Mouse (Mus musculus) thymus, adult 18-20 months (tissue): Measurements from ENCODE around the gene Acsl4.

Experiments
- DNase-seq, 2 experiments: peaks; one replicate each; pipeline ENCODE4 v3.0.0; 2022; ENCODE audit warnings: mixed read lengths in 2 of 2

The Acsl4 gene

DNA sequence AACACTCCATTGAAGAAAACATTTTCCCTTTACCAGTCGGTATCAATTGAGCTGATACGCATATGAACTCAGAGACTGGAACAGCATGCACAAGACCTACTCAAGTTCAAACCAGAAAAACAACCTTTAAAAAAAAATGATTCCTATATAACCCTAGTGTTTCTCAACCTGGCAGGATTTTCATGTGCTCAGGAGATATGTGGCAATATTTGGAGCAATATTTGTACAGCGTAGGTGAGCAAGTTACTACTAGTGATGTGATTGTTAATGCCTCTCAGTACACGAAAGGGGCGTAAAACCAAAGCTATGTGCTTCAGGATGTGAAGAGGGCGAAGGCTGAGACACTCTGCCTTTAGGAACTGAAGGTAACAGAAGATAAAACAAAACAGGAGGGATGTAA, 54.1 kb downstream of the Acsl4 start:
- DNase-seq, result no peak

DNA sequence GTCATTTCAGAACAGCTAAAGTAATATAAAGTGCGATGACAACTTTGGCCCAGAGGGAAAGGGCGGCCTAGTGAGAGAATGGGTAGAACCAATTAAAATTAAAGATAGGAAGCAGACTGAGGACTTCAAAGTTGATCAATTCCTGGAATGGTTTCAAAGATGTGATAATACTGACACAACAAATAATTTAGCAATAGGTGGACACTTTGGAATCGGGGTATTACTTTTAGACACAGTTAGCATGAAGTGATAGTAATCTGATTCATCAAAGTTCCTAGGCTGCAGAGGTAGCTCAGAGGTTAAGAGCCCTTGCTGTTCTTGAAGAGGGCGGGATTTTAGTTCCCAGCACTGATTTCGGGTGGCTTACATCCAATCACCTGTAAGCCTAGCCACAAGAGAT, 54.8 kb downstream of the Acsl4 start:
- no peak for DNase-seq

DNA sequence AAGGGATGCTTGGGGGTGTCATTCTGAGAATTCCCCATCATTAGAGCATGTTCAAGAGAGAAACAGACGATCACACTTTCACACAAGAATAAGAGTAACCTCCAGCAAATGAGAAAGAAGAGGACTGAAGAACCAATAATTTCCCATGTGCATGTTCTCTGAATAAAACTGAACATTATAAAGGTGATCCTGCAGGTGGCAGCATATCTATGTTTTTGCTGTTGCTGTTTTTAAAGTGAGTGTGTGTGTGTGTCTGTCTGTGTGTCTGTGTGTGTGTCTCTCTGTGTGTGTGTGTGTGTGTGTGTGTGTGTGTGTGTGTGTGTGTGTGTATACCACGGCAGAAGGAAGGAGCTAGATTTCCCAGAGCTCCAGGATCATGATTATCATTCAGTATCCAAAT, 64.6 kb downstream of the Acsl4 start:
- no peak for DNase-seq

DNA sequence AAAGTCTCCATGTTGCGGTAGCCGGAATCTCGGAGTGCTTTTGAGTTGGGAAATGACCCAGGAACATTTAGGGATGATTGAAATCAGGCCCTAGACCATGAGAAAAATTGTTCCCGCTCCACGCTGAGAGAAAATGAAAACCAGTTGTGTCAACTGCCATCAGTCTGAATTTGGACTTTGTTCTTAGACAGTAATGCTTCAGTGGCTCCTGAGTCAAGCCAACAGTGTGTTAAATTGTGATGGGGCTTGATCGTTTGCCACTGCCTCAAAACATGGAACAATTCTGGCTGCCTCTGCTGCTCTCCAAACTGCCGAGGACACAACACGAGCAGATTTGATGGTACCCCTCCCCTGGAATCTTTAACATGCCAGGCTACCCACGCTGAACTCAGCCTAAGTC, 74.2 kb downstream of the Acsl4 start:
- no peak for DNase-seq

DNA sequence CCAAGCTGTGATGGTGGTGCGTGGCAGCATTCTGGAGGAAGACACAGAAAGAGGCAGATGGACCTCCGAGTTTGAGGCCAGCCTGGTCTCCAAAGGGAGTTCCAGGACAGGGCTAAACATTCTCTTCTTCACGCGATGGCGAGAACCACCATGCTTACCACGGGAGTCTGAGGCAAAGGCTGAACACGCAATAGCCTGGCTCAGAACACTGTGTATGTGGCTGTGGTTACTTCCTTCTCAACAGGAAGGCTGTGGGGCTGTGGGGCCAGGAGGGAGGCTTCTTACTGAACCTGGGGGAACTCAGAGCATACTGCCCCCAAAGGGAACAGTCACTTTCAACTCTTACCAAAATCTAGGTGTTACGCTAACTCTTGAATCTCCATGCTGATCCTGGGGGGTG, 75.1 kb downstream of the Acsl4 start:
- no peak for DNase-seq

DNA sequence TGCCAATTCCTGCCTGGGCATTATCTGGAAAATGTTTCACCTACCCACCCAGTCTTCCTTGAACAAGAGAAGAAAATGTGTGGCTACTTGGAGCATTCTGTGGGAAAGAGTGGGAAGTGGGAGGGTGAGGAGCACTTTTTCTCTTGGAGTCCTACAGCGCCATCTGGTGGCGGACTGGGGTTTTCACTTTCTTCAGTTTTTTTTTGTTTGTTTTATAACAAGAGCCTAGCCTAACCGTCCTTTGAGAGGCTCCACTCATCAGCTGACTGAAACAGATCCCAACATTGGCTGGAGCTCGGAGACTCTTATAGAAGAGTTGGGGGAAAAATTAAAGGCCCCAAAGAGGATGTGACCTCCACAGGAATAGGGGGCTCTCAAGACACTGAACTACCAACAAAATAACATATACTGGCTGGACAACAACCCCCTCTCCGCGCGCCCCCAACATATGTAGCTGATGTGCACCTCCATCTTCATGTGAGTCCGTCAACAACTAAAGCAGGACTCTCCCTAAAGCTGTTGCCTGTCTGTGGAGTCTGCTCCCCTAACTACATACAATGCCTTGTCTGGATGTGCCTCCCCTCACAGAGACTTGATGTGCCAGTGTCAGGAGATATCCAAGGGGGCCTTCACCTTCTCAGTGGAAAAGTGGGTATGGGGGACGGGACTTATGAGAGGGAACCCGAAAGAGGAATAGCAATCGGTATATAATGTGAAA, 75.9 kb downstream of the Acsl4 start:
- DNase-seq, result no peak

DNA sequence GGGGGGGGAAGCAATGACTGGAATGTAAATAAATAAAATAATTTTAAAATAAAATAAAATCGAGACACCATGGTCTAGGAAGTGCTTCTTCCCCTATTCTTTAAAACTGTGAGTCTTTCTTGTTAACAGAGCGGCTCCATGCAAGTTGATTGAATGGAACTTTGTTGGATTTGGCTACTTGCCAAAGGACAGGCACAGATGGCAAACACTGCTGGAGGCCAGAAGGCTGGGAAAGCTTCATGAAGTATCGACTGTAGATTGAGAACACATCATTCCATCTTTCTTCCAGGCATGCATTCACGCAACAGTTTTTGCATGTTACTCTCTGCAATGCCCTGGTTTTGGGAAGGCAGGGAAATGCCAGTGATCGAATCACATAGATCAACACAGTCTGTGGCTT, 79.9 kb downstream of the Acsl4 start:
- DNase-seq, result no peak

DNA sequence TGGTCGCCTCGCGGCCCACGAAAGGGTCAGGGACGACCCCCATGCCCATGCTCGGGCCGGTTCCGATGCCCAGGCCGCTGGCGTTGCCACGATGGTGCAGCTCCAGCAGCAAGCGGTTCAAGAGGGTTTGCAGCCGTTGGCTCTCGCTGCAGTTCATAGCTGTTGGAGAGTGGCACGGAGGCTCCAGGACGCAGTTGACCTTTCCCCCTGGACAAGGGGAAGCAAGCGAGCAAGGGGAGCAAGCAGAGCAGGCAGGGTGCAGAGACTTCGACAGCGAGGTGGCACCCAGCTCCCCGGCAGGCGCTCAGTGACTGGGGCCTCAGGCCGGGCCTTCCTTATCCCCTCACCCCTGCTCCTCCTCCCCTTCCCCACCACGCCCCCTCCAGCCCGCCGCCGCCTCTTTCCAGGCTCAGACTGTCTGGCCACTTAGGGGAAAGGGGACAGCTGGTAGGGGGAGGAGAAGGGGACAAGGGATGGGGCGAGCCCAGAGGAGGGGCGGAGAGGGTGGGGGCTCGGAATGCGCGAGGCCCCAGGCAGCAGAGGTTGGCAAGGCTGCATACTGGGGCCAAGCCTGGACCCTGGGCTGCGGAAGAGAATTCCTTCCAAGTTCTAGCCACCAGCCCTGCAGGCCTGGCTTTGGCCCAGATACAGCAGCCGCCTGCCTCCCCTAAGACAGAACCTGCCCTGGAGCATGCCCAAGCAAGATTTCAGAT, 84.3 kb downstream of the Acsl4 start, which contains the start of gene Kcne1l:
Gene Kcne1l (minus strand): TSS at position 426 of the 713 bp plus-strand sequence.
- DNase-seq, result no peak

DNA sequence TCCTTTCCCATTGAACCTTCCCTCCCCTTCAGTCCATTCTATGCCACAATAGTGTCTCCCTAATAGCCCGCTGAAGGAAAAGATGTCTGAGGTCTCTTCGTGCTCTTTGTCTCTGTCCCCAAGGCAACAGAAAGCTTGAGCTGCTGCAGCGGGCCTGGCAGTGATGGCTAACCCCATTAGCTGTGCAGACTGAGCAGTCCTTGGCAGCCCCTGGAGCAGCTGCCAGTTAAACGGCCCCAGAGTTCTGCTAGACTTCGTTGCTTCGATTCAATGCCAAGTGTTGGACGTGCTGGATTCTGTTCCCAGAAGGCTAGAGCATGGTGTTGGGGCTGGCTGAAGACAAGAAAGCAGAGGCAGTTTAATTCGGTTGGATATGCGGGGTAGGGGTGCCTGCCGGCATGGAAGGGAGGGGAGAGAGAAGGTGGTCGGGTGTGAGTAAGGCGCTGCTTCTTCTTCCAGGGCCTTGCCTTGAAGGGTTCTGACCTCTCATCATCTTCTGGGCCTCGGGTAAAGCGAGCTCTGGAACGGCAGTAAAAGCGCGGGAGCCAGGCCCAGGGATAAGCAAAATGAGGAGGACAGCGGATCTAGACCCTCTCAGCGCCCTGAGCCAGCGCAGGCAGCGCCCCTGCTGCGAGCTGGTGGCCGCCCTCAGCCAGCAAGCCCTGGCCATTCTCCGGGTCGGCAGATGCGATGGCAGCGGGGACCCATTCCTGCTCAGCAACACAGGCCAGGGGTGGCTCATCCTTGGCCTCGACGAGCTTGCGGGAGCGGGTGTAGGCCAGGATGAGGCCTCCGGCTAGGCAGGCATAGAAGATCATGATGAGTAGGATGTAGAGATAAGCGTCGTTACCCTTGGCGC, 85.1 kb downstream of the Acsl4 start:
- DNase-seq, result no peak

DNA sequence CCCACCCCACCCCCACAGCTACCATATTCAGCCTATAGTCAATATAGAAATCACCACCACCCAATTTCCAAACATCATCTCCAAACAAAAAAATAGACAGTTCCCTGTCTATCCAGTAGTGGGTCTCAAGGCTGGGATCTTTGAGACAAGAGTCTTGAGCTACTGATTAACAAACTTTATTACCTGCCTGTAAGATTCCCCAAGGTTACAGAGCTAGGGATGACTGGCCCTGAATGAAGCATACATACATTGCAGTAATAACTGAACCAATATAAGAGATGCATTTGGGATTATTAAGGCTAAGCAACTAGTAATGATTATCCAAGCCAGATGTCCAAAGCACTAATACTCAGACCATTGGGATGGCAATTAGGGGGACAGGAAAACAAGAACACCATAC, 85.7 kb downstream of the Acsl4 start:
- DNase-seq, result no peak

DNA sequence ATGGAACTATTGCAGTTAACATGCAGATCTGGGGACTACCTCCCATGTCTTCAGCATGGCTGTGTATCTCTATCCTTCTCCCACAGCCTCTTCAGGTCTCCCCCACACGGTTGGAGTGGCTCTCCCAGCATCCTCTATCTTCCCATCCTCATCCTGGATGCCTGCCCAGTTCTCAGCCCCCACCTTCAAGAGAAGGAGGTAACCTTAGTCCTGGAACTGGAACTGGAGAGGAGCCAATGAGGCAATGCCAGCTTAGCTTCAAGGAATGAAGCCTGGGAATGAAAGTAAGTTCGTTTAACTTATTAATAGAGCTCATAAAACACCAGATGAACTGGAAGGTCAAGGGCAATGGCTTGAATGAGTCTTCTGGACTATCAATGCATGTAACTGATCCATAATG, 86.9 kb downstream of the Acsl4 start:
- no peak for DNase-seq

DNA sequence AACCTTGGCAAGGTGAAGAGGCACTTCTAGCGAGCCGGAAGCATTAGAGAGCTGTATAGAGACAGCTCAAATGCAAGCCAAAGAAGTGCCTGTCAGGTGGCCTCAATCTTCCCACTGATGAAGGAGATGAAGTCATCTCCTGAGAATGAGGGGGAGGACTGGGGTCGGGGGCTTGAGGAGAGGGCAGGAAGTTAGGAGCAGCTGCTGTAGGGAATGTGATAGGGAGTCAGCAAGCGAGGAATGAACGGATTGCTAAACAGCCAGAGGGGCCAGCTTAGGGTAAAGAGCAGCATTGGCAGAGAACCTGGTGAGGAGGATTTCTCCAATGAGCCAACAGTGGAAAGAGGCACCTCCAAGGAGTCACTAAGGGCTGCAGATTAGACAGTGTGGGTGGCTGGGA, 104.4 kb downstream of the Acsl4 start:
- no peak for DNase-seq

DNA sequence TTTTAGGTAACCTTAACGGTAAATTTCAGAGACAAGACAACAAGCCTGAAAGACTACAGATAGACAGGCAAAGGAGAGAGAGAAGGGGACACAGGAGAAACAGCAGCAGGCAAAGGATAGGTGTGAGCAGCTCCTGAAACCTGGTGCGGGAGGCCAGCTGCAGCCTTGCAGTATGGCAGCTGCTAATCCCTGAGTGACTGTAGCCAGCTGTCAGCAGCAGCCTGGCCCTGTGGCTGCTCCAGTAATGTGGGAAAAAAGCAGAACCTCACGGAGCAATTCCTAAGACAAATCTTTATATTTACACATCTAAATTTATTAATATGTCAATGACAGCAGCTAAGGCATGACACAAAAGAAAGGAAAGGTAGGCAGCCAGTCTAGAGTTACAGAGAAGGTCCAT, 113.8 kb downstream of the Acsl4 start:
- DNase-seq, result no peak

DNA sequence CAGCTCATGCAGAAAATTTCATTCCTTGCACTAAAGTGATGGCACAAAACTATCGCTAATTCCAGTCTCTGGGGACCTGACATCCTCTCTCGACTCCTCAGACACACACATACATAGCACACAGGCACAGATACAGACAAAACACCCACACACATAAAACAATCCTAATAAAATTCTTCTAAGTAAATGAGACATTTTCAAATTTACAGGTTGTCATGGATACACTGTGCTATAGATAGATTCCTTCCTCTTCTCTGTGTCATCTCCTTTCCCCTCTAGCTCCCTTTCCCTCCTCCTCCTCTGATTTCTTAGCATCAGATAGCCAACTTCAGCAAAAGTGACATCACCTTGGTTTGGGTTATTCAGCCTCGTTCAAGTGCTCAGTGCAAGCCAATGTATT, 114.3 kb downstream of the Acsl4 start:
- DNase-seq, result no peak
